Mouse (Mus musculus) intestine, postnatal 0 days (tissue): Measurements from ENCODE around the gene Nudcd2. TPM values are rescaled to one million over a fixed set of nuclear protein-coding genes. Genes with fewer than 3 reads are reported as not detected.
"Not testable (repeated sequence)": the region's sequence is repeated elsewhere in the genome, so short reads cannot be mapped to it uniquely, and the experiment has no call there.

Source experiments
- ATAC-seq: fragments of 200-750 bp; cut with Nextera tagmentation; 2 replicates; pipeline ENCODE4 v1.8.0; 2017; ENCODE audit warnings: mild to moderate bottlenecking, moderate TSS enrichment, moderate library complexity
- H3K27ac ChIP-seq: fragments of 300-500 bp; sonication (generic); 2 replicates; pipeline ENCODE4 v1.5.1; 2014; ENCODE audit warnings: mild to moderate bottlenecking, low read depth, low read length, moderate library complexity
- H3K27me3 ChIP-seq: fragments of 300-500 bp; sonication (generic); replicated peaks from 2 replicates; pipeline ENCODE4 v1.6.1; 2014; ENCODE audit warnings: low read length, mixed read lengths; ENCODE audit not compliant: control insufficient read depth, insufficient read depth
- H3K36me3 ChIP-seq: fragments of 300-500 bp; sonication (generic); 2 replicates; pipeline ENCODE4 v1.6.1; 2014; ENCODE audit warnings: mild to moderate bottlenecking, moderate library complexity; ENCODE audit not compliant: control insufficient read depth, insufficient read depth
- H3K4me1 ChIP-seq: fragments of 300-500 bp; sonication (generic); replicated peaks from 2 replicates; pipeline ENCODE4 v1.6.1; 2014; ENCODE audit warnings: antibody characterized with exemption, low read length, mixed read lengths; ENCODE audit not compliant: control insufficient read depth, insufficient read depth
- H3K4me2 ChIP-seq: fragments of 300-500 bp; sonication (generic); replicated peaks from 2 replicates; pipeline ENCODE4 v1.6.1; 2014; ENCODE audit warnings: low read depth, mild to moderate bottlenecking, moderate library complexity
- H3K4me3 ChIP-seq: fragments of 300-500 bp; sonication (generic); 2 replicates; pipeline ENCODE4 v1.5.1; 2014; ENCODE audit warnings: low read depth, low read length
- H3K9ac ChIP-seq: fragments of 300-500 bp; sonication (generic); 2 replicates; pipeline ENCODE4 v1.6.1; 2014; ENCODE audit warnings: mild to moderate bottlenecking, low read depth, low read length
- H3K9me3 ChIP-seq: fragments of 300-500 bp; sonication (generic); 2 replicates; pipeline ENCODE4 v1.6.1; 2016; ENCODE audit warnings: mixed run types; ENCODE audit not compliant: control insufficient read depth
- CTCF ChIP-seq: sonication (generic); IDR thresholded peaks from 2 replicates; pipeline ENCODE4 v1.5.1; 2016; ENCODE audit warnings: low read depth, mild to moderate bottlenecking, control low read depth, antibody characterized with exemption, moderate library complexity
- WGBS: fragments of 180-500 bp; shearing (Covaris S2); extraction: QIAGEN DNeasy Blood & Tissue Kit; methylation state at CpG from one replicate; pipeline ENCODE4 v1.1.7; 2014; 5-methylcytosine and 5-hydroxymethylcytosine counted together
- polyA plus RNA-seq: library from polyadenylated mRNA; unstranded; fragments of >200 nt; fragmentation: Nextera tagmentation; extraction: Ambion mirVana; gene quantifications from 2 replicates; pipeline ENCODE4 v1.2.1, GENCODE M21; 2015

Gene Nudcd2
- polyA plus RNA-seq, 1 experiment from 2014 or later = 70.3 TPM

DNA sequence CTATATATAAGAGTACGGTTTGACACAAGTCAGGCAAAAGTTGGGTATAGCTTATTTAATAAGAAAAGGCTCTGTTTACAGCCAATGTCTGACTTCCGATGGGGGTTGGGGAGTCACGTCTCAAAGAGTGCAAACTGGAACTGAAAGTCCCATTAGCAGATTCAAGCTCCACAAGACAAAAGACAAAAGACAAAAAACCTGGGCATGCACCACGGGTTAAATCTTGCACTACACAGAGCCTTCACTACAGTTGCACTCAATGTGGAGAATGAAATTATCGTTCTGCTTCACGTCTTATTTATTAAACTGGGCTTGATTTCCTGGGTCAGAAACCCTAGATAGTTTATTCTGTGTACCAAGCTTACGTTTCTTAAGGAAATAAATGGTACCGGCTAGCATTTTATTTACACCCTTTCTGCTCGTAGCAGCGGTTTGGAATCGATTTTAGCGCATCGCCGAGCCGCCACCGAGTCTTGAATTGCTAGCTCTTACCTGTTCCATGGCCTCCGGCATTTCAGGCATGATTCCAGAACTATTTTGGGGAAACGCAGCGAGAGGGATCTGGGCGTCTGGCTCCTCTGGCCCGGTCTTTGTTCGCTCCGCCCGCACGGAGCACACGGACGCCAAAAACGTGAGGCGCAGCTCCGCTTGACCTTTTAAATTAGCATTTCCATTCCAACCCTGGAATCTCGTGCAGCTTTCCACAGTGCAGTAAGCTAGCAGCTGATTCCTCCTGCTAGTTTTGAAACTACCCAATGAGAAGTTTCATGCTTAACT, 39.0 kb upstream of the Nudcd2 start:
- under 1% methylated on average over 31 of the region's 31 CpGs for whole genome bisulfite sequencing
- TF ChIP-seq CTCF = no peak
- H3K27me3 ChIP-seq = no peaks in the 10 kb centered on the region
- peak overlapping the region; percentile 72 for H3K4me2 ChIP-seq
- peak overlapping the region; percentile 60 for H3K9ac ChIP-seq
- peak overlapping the region; percentile 81 for H3K27ac ChIP-seq
- H3K9me3 ChIP-seq = no peaks in the 10 kb centered on the region
- no peaks in the 10 kb centered on the region for H3K36me3 ChIP-seq
- H3K4me3 ChIP-seq = peak overlapping the region; percentile 82
- ATAC-seq = no peak
- H3K4me1 ChIP-seq = peaks cover 8% of the 10 kb centered on the region; the same call in 1 of the 2 replicates

DNA sequence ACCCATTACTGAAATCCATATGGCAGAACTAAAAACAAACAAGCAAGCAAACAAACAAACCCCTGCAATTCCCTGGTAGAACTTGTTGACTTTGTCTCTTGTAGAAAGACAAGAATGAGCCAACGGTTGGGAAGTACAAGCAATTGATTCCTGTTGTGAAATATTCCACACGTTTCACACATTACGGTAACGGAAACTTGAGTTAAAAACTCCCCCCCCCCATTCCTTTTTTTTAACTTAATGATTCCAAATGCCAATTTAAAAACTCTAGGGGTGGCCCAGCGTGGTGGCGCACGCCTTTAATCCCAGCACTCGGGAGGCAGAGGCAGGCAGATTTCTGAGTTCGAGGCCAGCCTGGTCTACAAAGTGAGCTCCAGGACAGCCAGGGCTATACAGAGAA, 38.4 kb upstream of the Nudcd2 start, which contains the start of gene Mat2b:
Gene Mat2b (minus strand): TSS at position 101 of the 400 bp plus-strand sequence.
- no peak for ATAC-seq
- 82% methylated on average over 9 of the region's 9 CpGs for WGBS
- Histone ChIP-seq H3K36me3 (no peaks in the 10 kb centered on the region), H3K9me3 (no peaks in the 10 kb centered on the region), H3K27me3 (no peaks in the 10 kb centered on the region), H3K27ac (peak within 1 kb of the TSS; percentile 81), H3K4me1 (peaks cover 8% of the 10 kb centered on the region; the same call in 1 of the 2 replicates), H3K4me3 (peak within 1 kb of the TSS; percentile 82), H3K9ac (peak within 1 kb of the TSS; percentile 60), H3K4me2 (peak within 1 kb of the TSS; percentile 72)
- TF ChIP-seq CTCF = no peak

DNA sequence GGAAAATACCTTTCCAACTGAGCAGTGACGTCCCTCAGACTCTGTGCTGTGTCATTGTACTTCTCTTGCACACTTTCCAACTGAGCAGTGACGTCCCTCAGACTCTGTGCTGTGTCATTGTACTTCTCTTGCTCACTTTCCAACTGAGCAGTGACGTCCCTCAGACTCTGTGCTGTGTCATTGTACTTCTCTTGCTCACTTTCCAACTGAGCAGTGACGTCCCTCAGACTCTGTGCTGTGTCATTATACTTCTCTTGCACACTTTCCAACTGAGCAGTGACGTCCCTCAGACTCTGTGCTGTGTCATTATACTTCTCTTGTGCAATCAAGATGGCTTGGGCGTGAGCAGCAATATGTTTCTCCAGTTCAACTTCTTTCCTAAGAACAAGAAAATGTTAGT, 23.6 kb upstream of the Nudcd2 start:
- H3K4me1 ChIP-seq, ATAC-seq, H3K27me3 ChIP-seq, H3K4me2 ChIP-seq, H3K9me3 ChIP-seq, H3K9ac ChIP-seq, H3K27ac ChIP-seq, H3K4me3 ChIP-seq: not testable (repeated sequence)
- H3K36me3 ChIP-seq = peaks cover 53% of the 10 kb centered on the region
- 86% methylated on average over 6 of the region's 6 CpGs for WGBS

DNA sequence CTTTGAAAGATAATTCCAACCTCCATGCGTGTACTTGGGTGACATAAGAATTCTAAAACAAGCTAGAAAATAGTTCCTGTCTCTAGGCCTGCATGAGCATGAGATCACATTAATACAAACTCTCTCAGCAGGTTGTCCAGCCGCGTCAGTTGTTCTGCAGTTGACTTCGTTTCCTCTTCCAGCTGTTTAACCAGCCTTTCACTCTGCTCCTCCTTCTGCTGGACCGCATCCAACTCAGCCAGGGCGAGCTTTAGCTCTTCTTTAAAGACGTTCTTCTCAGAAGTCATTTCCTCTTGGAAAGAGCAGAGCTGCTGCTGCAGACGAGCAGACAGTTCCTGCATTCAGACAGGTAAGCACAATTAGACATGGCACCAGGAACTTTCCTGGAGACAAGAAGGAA, 19.6 kb upstream of the Nudcd2 start:
- peaks cover 53% of the 10 kb centered on the region for H3K36me3 ChIP-seq
- no peak overlapping the region for H3K9ac ChIP-seq
- H3K4me1 ChIP-seq = no peaks in the 10 kb centered on the region
- H3K27me3 ChIP-seq = no peaks in the 10 kb centered on the region
- H3K9me3 ChIP-seq = no peaks in the 10 kb centered on the region
- 61% methylated on average over 8 of the region's 8 CpGs for WGBS
- no peak overlapping the region for H3K4me3 ChIP-seq
- H3K4me2 ChIP-seq = no peak overlapping the region
- TF ChIP-seq CTCF = no peak
- ATAC-seq = no peak
- H3K27ac ChIP-seq = no peak overlapping the region

DNA sequence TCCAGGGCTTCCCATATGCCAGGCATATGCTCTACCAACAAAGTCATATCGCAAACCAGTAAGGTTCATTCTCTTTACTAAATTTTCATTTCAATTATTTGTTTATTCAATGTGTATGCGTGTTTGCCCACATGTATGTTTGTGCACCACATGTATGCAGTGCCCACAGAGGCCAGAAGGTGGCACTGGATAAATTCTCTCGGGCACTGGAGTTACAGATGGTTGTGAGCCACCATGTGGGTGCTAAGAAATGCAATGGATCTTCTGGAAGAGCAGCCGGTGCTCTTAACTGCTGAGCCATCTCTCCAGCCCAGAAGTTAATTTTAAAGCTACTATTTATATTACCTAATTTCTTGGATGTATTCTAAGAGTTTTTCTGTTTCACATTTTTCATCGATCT, 17.9 kb upstream of the Nudcd2 start:
- Histone ChIP-seq H3K4me1 (no peaks in the 10 kb centered on the region), H3K4me3 (no peak overlapping the region), H3K9ac (no peak overlapping the region), H3K27ac (no peak overlapping the region), H3K27me3 (no peaks in the 10 kb centered on the region), H3K36me3 (peaks cover 53% of the 10 kb centered on the region), H3K4me2 (no peak overlapping the region), H3K9me3 (no peaks in the 10 kb centered on the region)
- no peak for ATAC-seq
- WGBS = 94% methylated on average over 5 of the region's 5 CpGs
- TF ChIP-seq CTCF = peak; percentile 37; the same call in 1 of the 2 replicates

DNA sequence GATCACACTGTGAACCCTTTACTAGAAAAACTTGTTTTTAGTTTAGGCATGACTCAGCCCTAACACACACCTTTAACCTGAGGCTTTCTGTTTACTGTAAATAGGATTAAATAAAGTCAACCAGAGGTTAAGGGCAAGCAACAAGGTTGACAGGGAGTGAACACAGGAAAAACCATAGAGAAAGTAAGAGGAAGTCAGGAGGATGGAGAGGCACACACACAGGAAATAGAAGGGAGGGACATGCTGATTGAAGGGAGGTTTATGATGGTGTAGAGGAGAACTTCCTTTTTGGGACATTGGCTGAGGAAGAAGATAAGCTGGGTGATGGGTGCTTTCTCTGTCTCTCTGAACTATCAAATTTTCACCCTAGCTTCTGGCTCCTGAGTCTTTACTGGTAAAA, 15.1 kb upstream of the Nudcd2 start:
- Histone ChIP-seq H3K36me3 (peaks cover 64% of the 10 kb centered on the region), H3K27me3 (no peaks in the 10 kb centered on the region), H3K9me3 (no peaks in the 10 kb centered on the region), H3K4me1 (no peaks in the 10 kb centered on the region), H3K9ac (no peak overlapping the region), H3K4me3 (no peak overlapping the region), H3K27ac (no peak overlapping the region), H3K4me2 (no peak overlapping the region)
- no peak for ATAC-seq
- TF ChIP-seq CTCF = no peak
